Mouse (Mus musculus): ENCODE data around the gene Gipc2. TPM values are rescaled to one million over a fixed set of nuclear protein-coding genes. Genes with fewer than 3 reads are reported as not detected.

Gene Gipc2
- total and polyA plus RNA-seq, 3 experiments: 0.11 to 1.1 (median 0.52) TPM

DNA sequence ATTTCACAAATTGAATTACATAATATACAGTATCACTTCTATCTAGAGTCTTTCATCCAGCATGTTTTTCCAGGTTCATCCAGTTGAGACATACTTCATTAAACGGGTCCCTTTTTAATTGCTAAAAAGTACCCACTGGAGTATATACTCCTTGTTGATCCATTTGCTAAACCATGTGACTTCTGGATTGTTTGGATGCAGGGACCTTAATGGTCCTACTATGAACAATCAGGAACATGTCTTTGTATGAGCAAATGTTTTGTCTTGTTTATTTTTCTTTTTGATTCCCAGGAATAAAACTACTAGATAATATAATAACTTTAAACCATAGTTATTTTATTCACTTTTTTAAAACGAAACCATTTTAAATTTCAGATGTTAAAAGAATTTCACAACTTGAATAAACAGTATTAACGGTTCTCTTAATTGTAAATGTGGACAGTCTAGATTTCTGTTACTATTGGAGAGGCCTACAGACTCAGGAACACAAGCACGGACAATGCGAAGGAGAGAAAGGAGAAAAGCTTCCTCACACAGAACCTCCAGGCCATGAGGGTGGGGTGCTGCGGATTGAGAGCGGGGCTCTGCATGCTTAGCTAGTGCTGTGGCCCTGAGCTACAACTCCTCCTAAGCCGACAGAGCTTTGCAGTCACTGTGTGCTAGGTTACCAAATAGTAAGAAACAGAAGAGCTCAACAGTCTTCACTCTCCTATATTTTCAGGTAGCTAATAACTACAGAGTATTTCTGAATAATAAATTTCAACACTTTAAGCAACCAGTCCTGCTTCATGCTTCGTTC, 24.8 kb upstream of the Gipc2 start:
- peak; percentile 35 for DNase-seq

DNA sequence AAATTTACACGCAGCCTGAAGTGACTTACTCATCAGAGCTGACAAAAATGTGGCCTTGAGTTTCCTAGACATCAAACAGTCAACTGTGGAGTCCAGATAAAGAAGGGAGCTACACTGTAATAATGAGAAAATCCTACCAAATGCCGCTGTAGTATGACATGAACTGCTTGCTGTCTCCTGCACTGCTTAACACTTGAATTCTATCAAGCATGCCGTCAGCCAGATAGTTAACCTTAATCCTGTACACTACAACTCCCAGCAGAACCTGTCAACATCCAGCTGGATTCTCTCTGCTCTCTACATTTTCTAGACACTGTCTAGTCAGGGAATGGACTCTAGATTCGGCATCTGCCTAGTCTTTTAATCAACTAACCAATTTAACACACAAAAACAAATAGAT, 23.3 kb upstream of the Gipc2 start:
- DNase-seq: peak; percentile 28

DNA sequence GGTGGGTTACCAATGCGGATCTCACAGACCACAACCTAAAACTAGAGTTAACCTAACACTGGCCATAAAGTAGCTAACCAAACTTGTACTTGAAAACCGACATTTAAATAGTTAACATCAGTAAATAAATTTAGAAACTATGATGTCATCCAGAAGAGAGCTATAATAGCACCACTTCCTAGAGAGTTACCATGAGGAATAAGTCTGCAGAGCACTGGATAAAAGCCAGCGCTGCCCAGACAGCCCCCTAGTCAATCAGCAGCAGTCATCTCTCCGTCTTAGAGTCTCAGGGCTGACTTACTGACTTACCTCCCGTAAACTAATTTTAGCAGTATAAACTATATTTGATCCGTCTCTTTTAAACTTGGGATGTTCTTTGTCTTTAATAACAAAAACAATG, 20.1 kb upstream of the Gipc2 start:
- DNase-seq: no peak

DNA sequence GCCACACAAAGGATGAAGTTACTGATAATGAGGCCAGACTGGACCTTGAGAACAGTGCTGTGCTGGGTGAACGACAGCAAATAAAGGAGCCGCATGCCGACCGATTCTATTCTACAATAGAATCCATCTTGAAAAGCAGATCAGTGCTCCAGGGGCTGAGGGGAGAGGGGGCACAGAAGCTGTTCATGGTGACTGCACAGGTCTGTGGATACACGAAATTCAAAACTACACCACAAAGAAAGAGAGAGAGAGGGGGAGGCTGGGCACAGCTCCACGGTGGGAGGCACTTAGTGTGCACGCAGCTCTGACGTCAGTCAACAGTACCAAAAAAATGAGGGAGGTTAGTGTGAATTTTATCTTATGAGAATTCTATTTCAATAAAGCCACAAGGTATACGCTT, 17.5 kb upstream of the Gipc2 start:
- no peak for DNase-seq

DNA sequence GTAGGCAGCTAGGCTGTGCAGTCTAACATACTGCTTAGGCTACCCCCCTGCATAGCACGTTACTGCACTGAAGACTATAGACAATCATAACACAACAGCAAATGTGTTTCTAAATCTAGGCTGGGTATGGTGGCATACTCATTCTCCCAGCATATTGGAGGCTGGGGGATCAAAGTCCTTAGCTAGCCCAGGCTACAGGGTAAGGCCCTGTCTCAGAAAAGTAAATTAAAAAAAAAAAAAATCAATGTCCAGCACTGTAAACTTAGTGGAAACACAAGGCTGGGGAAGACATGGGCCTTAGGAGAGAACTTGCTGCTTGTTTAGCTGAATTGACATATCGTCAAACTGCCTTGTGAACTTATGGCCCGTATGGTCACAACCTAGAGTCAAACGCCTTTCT, 14.6 kb upstream of the Gipc2 start:
- no peak for DNase-seq

DNA sequence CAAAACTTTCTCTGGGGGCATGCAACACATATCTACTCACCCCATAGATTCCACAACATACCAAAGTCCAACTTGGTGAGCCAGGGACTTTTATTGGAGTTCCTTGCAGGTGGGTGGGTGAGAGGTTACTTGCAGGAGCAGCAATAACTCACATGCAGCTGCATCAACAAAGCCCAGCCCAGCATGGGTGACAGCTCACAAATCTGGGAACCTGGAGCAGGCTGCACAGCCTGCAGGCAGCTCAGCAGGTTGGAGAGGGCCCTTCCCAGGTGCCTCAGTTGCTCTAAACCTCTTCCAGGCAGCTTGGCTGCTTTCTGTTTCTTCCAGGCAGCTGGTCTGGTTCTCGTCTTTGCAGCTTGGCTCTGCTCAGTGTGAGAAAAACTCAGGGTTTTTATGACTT, 13.3 kb upstream of the Gipc2 start:
- no peak for DNase-seq

DNA sequence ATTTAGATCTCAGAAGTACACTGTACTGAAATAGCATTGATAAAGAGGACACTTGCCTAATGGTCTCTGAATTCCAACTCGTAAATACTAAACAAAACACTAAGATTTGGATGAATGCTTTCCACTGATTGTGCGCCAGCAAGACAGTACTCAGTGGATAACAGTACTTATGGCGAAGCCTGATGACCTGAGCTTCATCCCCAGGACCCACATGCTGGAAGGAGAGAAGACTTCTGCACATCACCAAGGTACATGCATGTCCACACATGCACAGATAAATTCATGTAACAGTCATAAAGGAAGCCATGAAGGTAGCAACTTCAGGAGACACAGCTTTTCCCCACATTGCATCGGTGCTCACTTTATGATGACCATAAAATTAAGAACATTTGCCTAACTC, 12.8 kb upstream of the Gipc2 start:
- no peak for DNase-seq

DNA sequence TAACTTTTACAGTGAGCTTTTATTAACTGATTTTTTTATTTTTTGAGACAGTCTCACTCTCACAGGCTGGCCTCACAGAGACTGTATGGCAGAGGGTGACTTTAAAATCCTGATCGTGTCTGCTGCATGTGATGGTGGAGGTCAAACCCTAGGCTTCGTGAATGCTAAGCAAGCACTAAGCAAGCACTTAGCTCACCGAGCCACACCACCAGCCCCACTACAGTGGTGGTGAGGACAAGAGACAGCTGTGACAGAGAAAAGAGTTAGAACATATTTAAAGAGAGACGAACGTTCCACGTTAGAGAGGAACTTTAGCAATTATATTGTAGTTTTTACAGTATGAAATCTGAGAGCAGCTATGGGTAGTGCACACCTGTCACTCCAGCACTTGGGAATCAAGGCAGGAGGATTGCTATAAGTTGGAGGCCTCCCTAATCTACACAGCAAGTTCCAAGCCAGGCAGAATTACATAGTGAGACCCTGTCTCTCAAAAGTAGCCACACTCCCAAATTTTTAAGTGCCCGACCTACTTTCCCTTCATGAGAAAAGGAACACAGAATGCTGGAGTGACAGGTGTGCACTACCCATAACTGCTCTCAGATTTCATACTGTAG, 6.4 kb upstream of the Gipc2 start:
- DNase-seq: no peak

DNA sequence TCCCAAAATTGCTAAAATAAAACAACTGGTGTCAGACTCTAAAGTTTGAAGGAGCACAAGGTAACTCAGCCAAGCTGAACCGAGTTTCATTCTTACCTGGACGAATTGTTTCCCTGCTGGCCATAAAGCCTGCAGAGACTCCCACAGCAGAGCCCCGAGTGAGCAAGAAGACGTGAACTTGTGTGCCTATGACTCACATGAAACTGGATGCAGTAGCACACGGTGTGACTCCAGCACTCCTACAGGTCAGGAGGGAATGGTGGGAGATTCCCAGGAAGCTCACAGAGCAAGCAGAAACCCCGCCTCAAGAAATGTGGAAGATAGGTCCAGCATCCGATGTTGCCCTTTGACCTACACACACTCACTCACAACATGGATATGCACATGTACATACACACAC, 5.8 kb upstream of the Gipc2 start:
- DNase-seq: no peak

DNA sequence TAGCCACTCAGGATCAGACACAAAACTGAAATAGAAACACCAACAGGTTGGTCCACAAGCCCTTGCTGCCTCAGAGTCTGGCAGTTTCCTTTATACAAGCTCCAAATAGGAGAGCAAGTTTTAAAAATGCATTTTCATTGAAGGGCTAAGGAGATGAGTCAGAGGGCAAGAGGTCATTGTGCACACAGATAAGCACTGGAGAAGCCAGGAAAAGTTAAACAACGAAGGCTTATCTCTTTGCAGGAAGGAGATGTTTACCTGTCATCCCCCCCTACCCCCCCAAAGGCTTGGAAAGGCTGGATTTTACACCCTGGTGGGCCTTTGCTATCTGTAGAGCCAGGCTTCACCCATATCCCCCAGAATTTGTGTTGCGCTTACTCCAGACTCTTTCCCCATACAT, 5.2 kb upstream of the Gipc2 start:
- peak; percentile 39 for DNase-seq

DNA sequence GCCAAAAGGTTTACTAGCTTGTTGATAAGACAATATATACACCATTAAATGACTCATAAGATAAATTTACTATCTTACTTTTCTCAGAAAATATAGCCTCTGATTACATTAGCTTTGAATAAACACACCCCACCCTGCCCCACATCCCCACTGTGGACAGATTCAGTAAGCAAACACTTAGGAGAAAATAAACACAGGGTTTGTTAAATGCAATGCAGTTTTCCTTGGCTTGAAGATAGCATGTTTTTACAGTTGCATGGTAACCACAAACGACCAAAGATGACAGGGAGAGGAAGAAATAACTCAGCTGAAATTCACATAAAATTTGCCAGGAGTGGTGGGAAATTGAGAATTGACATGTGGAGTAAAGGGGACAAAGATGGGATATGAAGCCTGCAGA, 4.4 kb upstream of the Gipc2 start:
- DNase-seq: no peak

DNA sequence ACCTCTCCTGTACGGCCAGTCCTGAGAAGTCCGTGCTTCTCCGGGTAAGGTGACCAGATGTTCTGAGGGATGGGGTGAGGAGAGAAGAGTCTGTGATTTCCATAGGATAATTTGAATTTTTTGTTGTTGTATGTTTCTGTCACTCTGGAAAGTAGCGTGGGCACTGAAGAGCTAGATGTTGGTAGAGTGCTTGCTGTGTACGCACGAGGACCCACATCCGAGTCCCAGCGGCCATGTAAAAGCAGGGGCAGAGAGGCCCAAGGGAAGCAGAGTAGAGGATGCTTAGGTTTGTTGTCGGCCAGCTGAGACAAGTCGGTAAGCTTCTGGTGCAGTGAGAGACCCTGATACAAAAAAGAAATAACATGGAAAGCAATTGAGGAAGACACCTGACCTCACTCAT, 2.0 kb upstream of the Gipc2 start:
- no peak for DNase-seq

DNA sequence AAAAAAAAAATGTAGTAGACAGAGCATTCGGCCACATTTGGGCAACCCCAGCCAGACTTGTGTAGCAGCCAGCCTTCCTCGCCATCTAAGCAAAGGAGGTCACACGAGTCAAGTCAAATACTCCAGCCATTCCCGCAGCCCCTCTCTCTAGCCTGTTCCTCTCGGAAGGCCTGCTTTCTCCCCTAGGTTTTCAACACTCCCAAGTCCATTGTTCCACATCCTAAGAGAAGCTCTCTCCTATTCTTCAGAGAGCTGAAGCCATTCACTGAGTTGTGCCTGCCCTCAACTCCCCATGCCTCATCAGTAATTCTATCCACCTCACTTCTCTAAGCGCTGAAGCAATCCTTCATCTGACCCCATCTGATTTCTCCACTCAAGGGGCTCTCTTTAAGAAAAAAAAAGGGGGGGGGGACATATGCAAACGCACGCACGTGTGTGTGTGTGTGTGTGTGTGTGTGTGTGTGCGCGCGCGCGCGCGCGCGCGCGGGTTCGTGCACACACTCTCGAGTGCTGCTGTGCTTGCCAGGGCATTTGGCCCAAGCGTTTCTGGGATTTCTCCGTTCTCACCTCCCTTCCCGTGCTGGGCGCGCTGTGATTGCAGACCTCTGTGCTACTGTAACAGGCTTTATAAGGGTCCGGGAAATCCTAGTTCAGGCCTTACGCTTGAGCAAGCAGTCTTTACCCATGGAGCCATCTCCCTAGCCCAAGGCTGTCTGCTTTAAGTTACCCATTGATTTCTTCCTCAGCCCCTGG, 845 bp upstream of the Gipc2 start:
- no peak for DNase-seq

DNA sequence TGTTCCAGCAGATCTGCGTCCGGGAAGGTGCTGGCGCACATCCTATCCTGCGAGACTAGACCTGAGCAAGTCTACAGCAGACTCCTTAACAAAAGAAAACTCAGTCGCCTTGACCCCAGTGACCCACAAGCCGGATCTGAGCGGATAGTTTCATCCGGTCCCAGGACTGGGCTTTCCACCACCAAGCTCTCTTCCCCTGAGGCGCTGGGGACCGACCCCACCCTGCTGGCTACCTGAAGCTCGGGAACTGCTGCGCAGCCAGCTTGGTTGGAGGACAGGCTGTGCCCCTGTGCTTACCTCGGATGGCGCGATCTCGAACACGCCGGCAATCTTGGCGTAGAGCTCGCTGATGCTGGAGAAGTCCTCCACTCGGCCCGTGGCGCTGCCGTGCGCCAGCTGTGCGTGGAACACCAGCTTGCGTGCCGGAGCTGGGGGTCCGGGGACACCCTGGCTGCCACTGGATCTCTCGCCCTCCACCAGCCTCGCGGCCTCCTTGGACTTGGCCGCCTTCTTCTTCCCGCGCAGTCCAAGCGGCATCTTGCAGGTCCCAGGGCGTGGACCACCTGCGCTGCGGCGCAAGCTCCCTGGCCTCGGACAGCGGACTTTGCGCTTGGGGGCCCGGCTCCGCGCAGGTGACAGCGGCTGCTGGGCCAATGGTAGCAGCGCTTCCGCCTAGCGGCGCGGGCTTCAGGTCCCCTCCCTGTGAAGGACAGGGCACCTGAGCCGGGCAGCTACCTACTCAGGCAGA, 505 bp downstream of the Gipc2 start:
- DNase-seq: peak; percentile 58

DNA sequence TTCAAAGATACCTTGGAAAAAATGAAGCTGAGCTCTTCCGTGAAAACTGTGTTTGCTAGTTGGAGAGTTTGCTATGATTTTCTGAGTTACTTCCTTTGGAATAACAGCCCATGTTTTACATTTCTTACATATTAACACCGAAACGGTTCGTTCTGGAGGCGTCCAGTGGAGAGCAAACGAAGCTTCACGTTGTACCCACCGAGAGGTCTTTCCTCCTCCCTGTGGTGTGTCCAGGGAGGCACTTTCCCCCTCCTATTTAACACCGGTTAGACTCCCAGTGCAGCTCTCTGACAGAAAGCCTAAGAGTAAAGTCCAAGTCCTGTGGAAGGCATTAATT, 1.0 kb downstream of the Gipc2 start:
- DNase-seq: no peak

DNA sequence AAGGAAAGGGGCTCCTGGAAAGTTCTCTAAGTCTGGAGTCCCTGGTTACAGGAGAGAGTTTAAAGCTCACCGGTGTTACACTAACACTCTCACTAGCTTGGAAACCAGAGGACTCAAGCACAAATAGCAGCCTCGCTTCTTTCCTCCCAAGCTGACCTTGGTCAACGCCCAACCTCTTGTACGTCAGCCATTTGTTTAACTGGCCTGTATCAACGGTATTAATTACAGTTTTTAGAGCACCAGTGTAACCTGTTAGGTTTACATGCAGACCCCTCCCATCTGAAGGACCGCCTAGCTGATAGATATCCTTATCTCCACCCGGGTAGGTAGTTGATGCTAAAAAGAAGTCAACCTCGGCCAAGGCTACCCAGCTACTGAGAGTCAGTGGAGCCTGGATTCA, 2.7 kb downstream of the Gipc2 start:
- DNase-seq: no peak

DNA sequence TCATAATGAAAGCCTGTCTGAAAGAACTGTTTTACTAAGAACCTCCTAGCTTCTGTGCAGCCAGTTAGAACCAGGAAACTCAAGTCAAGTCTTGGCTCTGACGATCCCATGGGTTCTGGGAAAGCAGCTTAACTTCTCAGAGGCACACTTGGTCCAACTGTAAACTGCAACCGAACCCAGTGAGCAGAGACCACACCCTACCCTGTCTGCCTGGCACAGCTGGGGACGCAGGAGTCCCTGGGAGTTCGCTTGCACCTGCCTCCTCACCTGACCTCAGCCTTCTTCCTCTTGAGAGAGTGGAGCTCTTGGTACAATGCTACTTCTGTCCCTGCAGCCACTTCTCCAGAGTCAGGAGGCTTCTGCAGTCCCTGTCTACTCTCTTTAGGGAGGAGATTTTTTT, 5.4 kb downstream of the Gipc2 start:
- no peak for DNase-seq

DNA sequence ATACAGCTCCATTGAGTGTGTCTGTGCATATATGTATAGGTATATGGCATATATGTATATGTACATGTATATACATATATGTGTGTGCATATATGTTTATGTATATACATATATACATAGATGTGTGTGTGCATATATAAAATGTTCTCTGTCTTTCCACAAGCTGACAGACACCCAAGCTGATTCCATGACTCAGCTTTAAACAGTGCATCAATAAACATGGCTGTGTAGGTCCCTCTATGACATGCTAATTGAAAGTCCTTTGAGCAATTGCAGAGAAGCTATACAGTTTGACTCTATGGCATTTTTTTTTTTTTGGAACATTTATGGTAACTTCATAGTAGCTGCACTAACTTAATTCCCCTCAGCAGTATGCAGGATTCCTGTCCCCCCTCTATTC, 6.7 kb downstream of the Gipc2 start:
- DNase-seq: no peak

DNA sequence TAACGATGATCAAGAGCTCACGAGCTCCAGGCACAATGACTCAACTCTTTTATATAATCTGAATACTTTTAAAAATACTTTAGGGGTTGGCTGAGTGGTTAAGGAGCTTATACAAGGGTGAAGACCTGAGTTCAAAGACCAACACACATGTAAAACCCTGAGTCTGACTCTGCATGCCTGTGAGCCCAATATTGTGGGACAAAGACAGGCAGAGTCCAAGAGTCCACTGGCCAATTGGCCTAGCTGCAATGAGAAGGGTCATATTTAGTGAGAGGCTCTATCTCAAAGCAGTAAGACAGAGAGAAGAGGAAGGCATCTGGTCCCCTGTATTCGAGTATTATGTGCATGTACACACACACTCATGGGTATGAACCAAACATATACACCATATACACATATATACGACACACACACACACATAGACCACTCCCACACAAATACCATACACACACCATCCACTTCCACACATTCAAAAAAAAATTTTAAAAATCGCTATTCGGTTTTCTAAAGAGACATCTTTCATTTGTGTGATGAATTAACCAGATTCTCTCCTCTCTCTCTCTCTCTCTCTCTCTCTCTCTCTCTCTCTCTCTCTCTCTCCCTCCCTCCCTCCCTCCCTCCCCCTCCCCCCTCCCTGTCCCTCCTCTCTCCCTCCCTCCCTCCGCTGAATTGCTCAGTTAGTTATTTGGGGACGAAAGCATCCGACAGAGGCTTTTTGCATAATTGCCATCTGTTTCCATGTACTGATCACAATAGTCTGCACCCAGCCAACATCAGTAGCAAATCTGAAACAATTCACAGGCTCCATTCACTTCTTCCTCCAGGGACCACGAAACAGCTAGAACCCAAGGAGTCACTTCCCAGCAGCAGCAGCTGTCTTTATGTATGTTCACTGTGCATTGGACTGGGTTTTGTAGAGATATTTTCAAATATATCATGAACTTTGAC, 7.4 kb downstream of the Gipc2 start:
- DNase-seq: no peak

DNA sequence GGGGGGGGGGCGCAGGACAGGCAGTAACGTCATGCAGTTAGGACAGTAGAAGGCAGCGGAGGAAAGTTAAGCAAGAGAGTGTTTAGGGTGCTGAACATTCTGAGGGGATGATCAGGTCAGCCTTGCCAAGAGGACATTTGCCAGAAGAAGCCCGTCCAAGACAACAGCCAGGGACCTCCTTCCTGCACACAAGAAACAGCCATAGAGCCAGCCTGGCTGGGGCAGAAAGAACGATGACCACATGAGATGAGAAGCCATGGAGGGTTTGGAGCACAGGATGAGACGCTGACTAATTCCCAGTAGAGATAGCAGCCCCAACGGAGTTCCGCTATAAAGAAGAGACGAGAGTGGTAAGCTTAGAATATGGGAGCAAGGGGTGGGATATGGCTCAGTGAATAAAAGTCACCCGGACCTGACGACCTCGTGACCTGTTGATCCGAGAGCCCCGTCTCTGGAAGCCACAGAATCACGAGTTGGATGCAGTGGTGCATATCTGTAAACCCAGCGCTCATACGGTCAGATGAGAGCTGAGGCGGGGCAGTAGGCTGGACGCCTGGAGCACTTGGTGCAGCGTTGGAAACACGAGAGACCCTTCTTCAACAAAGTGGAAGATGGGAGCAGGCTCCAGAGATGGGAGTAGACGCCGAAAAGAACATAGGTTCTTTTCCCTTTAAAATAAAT, 9.1 kb downstream of the Gipc2 start:
- no peak for DNase-seq
